ENCODE assay signal across 28 mouse cellular contexts in genomic region chr14:47668096-47668495, GRCm38 (mm10).
"Had no signal": no experiment of that assay in that cellular context is flagged by ENCODE, and none has a peak within 500 bp of the region (broad histone marks: within the 10 kb centered on the region; RNA-seq: fewer than 3 reads in every experiment).

No protein-coding gene starts in this region.

- H3K4me3 ChIP-seq: heart, embryonic 10.5 days; heart, embryonic 12.5 days; hindbrain, embryonic 10.5 days; hindbrain, embryonic 12.5 days; intestine, embryonic 15.5 days; layer of hippocampus, adult 2 months; left cerebral cortex, adult 2 months; limb, embryonic 10.5 days; limb, embryonic 12.5 days; liver, embryonic 13.5 days; liver, embryonic 15.5 days had no signal

- H3K9ac ChIP-seq: heart, embryonic 12.5 days; hindbrain, embryonic 12.5 days; hindbrain, embryonic 14.5 days; intestine, embryonic 15.5 days; limb, embryonic 12.5 days; liver, embryonic 13.5 days; liver, embryonic 15.5 days; liver, postnatal 0 days had no signal

- ATAC-seq: hindbrain, embryonic 16.5 days; inflammation-experienced regulatory T-cells, adult 6 months; intestine, embryonic 15.5 days; intestine, postnatal 0 days; liver, postnatal 0 days had no signal

- H3K4me2 ChIP-seq: heart, embryonic 12.5 days; hindbrain, embryonic 12.5 days; hindbrain, embryonic 14.5 days; intestine, embryonic 15.5 days; limb, embryonic 12.5 days; liver, embryonic 11.5 days; liver, embryonic 13.5 days; liver, embryonic 15.5 days had no signal

- H3K27me3 ChIP-seq: heart, embryonic 12.5 days; hindbrain, embryonic 12.5 days; intestine, embryonic 15.5 days; limb, embryonic 12.5 days; liver, embryonic 13.5 days; liver, embryonic 15.5 days had no signal

- H3K27ac ChIP-seq: heart, embryonic 10.5 days; hindbrain, embryonic 10.5 days; hindbrain, embryonic 12.5 days; hindbrain, embryonic 14.5 days; intestine, embryonic 15.5 days; layer of hippocampus, adult 2 months; left cerebral cortex, adult 2 months; limb, embryonic 10.5 days; limb, embryonic 12.5 days; liver, embryonic 13.5 days; liver, embryonic 15.5 days had no signal

- H3K9me3 ChIP-seq: heart, embryonic 10.5 days; heart, embryonic 12.5 days; hindbrain, embryonic 10.5 days; hindbrain, embryonic 12.5 days; intestine, embryonic 15.5 days; limb, embryonic 10.5 days; limb, embryonic 12.5 days; liver, embryonic 13.5 days; liver, embryonic 15.5 days had no signal

- DNase-seq: gastrocnemius, postnatal 10 days; gastrocnemius, postnatal 25 days; heart, adult 18-20 months; heart, postnatal 10 days; heart, postnatal 4 days; kidney, adult 18-20 months; kidney, adult 8-10 months; kidney, postnatal 10 days; kidney, postnatal 25 days; kidney, postnatal 4 days; liver; liver, embryonic 13.5 days; liver, postnatal 0 days had no signal

- H3K4me1 ChIP-seq: heart, embryonic 10.5 days; hindbrain, embryonic 10.5 days; hindbrain, embryonic 12.5 days; intestine, embryonic 15.5 days; limb, embryonic 10.5 days; limb, embryonic 12.5 days; liver, embryonic 15.5 days had no signal
